Mouse (Mus musculus) cerebellum, adult 2 months (tissue): ENCODE data around the gene Ggt6. TPM values are rescaled to one million over a fixed set of nuclear protein-coding genes. Genes with fewer than 3 reads are reported as not detected.
A peak's percentile ranks its signal among the peaks of the same experiment; 100 is the strongest.
"Not testable (repeated sequence)": the region's sequence is repeated elsewhere in the genome, so short reads cannot be mapped to it uniquely, and the experiment has no call there.

Experiments used
- DNase-seq, 2 experiments: peaks; one replicate each; pipeline ENCODE4 v3.0.0; 2021
- H3K27ac ChIP-seq: fragments of 200-500 bp; 2 replicates; pipeline ENCODE4 v1.5.1; 2012; ENCODE audit warnings: low read length, control low read depth, inconsistent platforms; ENCODE audit not compliant: insufficient read depth
- H3K27me3 ChIP-seq: fragments of 200-500 bp; 2 replicates; pipeline ENCODE4 v1.6.1; 2012; ENCODE audit warnings: inconsistent platforms, mild to moderate bottlenecking, low read length, moderate library complexity; ENCODE audit not compliant: control insufficient read depth, insufficient read depth
- H3K4me1 ChIP-seq: fragments of 200-500 bp; 2 replicates; pipeline ENCODE4 v1.6.1; 2011; ENCODE audit warnings: low read length; ENCODE audit not compliant: control insufficient read depth, insufficient read depth
- H3K4me3 ChIP-seq: fragments of 200-500 bp; replicated peaks from 2 replicates; pipeline ENCODE3; 2011; ENCODE audit warnings: mild to moderate bottlenecking, low read depth, low read length, control low read depth; ENCODE audit not compliant: insufficient read depth
- CTCF ChIP-seq: fragments of 200-500 bp; IDR thresholded peaks from 2 replicates; pipeline ENCODE4 v1.5.1; 2011; ENCODE audit warnings: low read depth, mild to moderate bottlenecking, control low read depth, low read length, moderate library complexity, borderline replicate concordance; ENCODE audit not compliant: insufficient read depth
- POLR2A ChIP-seq: fragments of 200-500 bp; IDR thresholded peaks from 2 replicates; pipeline ENCODE4 v1.6.1; 2011; ENCODE audit warnings: low read length, control low read depth, borderline replicate concordance; ENCODE audit not compliant: insufficient read depth
- WGBS: fragments of 180-500 bp; shearing (Covaris S2); methylation state at CpG from one replicate; pipeline ENCODE4 v1.1.7; 2018; 5-methylcytosine and 5-hydroxymethylcytosine counted together
- polyA plus RNA-seq: library from polyadenylated mRNA; depleted of rRNA; stranded (reverse); fragments of >200 nt; gene quantifications from 2 replicates; pipeline ENCODE4 v1.2.3, GENCODE M21; 2012

The Ggt6 gene
- polyA plus RNA-seq, 1 experiment, result 0.15 TPM

DNA sequence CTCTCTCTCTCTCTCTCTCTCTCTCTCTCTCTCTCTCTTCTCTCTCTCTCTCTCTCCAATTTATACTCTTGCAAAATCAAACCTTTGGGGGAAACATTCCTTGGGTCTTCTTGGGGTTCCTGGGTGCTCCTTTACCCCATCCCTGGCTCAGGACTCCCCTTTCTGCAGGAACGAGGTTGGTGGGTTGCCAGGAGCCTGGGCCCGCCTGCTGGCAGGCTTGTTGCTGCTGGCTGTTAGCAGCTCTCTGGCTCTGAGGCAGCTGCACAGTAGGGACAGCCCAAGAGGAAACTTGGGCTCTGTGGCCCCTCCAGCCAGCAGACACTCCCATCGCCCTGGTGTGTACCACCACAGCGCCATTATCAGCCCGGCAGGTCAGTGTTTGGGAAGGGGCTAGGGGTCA lies 945 bp downstream of the Ggt6 start:
- 37% methylated on average over 5 of the region's 5 CpGs for WGBS
- H3K4me1 ChIP-seq, result no peaks in the 10 kb centered on the region
- no peak overlapping the region for H3K4me3 ChIP-seq
- H3K27ac ChIP-seq, result no peak overlapping the region
- no peak for TF ChIP-seq CTCF
- no peak for TF ChIP-seq POLR2A
- peak in 1 of 2 experiments; percentile 34 for DNase-seq
- no peaks in the 10 kb centered on the region for H3K27me3 ChIP-seq

DNA sequence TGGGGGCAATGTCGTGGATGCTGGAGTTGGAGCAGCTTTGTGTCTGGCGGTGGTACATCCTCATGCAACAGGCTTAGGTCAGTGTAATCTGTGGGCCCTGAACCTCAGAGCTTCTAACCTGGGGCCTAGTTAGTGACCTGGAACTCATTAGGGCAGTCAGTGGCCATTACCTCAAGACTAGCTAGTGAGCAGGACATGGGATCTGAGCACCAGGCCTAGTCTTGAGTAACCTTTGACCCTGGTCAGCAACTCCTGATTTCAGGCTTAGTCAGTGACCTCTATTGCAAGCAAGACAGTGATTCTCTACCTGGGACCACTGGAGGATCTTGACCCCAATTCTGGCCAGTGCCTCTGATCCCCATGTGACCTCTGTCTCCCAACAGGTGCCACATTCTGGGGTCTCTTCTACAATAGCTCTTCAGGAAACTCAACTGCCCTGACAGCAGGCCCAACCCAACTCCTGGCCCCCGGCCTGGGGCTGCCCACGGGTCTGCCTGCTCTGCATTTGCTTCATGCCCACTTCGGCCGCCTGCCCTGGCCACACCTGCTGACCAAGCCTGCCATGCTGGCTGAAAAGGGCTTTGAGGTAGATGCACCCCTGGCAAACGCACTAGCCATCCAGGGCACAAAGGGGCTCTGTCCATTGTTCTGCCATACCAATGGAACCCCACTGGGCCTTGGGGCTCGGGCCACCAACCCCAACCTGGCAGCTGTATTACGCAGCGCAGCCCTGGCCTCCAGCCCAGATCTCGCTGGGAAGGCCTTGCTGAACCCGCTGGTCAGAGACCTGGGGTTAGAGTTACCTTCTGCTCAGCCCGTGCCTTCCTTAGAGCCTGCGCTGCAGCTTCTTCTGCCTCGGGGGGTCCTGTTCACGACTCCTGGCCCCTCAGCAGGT lies 1.7 kb downstream of the Ggt6 start:
- no peak for TF ChIP-seq POLR2A
- TF ChIP-seq CTCF, result no peak
- H3K27me3 ChIP-seq, result no peaks in the 10 kb centered on the region
- no peak overlapping the region for H3K4me3 ChIP-seq
- H3K27ac ChIP-seq, result no peak overlapping the region
- peak in 1 of 2 experiments; percentile 33 for DNase-seq
- 27% methylated on average over 16 of the region's 16 CpGs for WGBS
- no peaks in the 10 kb centered on the region for H3K4me1 ChIP-seq

DNA sequence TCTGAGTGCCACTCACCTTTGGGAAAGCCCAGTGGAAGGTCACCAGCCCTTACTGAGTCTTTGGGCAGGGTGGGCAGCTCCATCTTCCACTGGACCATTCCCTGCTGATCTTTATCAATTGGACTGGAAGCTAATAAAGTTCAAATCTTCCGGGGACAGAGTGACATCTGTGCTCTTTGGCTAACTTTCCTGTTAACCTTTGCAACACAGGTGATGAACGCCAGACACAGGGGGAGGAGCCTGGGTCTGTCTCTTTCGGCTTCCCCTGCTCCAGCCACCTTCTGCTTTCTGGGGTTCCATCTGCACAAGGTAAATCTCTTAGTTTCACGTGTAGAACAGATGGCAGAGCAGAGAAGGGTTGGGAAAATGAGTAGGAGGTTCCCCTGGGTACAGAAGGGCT lies 3.1 kb downstream of the Ggt6 start:
- Histone ChIP-seq H3K4me3 (no peak overlapping the region), H3K4me1 (no peaks in the 10 kb centered on the region), H3K27me3 (no peaks in the 10 kb centered on the region), H3K27ac (no peak overlapping the region)
- WGBS, result 28% methylated on average over 4 of the region's 4 CpGs
- TF ChIP-seq POLR2A (no peak), CTCF (no peak)
- no peak for DNase-seq

DNA sequence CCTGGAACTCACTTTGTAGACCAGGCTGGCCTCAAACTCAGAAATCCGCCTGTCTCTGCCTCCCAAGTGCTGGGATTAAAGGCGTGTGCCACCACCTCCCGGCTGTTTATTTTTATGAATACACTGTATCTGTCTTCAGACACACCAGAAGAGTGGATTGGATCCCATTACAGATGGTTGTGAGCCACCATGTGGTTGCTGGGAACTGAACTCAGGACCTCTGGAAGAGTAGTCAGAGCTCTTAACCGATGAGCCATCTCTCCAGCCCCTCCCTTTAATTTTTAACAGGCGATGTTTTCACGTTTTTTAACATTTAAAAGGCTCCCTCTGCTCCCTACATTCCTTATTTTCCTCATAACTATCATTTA lies 5.3 kb downstream of the Ggt6 start:
- not testable (repeated sequence) for H3K27me3 ChIP-seq, H3K4me1 ChIP-seq, DNase-seq
- H3K27ac ChIP-seq, result peak overlapping the region; percentile 30; the same call in 1 of the 2 replicates
- H3K4me3 ChIP-seq, result peak overlapping the region; percentile 85
- WGBS, result 25% methylated on average over 6 of the region's 6 CpGs

DNA sequence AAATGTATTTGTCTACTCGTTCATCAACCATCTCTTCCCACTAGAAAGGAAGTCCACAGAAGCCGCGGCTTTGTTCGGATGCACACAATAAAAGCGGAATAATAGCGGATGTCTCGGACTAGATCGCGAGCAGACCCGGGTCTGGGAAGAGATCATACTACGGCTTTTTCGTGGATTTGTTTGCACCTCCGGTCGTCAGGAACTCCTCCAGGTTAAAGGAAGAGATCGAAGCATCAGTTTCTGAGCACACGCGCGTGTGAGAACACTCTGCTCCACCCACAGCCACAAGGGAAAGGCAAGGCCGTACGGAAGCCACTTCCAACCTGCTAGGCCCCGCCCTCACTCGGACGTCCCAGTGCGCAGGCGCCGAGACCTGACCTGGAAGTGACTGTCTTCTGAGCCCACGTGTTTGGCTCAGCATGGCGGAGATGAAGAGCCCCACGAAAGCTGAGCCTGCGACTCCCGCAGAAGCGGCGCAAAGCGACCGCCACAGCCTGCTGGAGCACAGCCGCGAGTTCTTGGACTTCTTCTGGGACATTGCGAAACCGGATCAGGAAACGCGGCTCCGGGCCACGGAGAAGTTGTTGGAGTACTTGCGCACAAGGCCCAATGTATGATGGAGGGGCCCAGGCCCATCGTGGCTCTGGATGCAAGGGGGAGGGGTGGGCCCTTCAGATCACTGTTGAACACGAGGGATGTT lies 5.8 kb downstream of the Ggt6 start, which contains the start of gene Mybbp1a:
TSS of gene Mybbp1a (plus strand) at position 391 of the 700 bp plus-strand sequence.
- under 1% methylated on average over 46 of the region's 46 CpGs for WGBS
- H3K4me3 ChIP-seq, result peak within 1 kb of the TSS; percentile 85
- no peaks in the 10 kb centered on the region for H3K27me3 ChIP-seq
- DNase-seq, result peak; percentile 98 to 99
- TF ChIP-seq CTCF, result no peak
- peak; percentile 98 for TF ChIP-seq POLR2A
- no peaks in the 10 kb centered on the region for H3K4me1 ChIP-seq
- H3K27ac ChIP-seq, result peak within 1 kb of the TSS; percentile 30; the same call in 1 of the 2 replicates

DNA sequence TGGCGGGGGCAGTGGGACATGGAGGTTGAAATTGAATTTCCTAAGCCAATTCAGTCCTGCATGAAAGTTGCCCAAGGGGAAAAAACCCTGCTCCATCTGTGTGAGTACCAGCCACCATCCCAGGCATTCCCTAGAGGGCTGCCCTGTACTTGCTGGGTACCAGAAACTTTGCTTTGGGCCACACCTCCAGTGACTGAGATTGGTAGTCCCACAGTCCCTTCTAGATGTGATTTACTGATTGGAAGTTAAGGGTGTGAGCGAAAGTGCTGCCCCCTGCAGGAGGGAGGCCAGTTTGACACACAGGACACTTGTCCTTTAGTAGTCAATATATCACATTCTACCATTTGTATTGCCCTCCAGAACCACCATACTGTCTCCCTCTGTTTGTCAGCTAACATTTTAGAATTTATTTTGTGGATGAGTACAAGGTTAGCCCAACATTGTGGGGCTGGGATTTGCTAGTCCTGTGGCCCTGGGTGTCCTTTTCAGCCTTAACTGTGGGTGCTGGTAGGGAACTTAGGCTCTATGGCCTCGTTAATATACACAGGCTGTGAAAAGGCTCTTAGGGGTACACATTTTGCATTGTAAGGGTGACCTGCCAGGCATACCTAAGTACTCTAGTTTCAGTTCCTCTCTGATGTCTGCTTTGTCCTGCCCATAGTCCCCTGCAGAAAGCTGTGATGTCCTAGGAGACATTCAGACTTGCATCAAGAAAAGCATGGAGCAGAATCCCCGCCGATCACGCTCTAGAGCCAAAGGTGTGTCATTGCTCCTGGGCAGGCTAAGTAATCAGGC lies 11.2 kb downstream of the Ggt6 start:
- no peak overlapping the region for H3K4me3 ChIP-seq
- 81% methylated on average over 6 of the region's 6 CpGs for WGBS
- H3K27me3 ChIP-seq, result no peaks in the 10 kb centered on the region
- DNase-seq, result no peak
- no peaks in the 10 kb centered on the region for H3K4me1 ChIP-seq
- no peak overlapping the region for H3K27ac ChIP-seq
- TF ChIP-seq POLR2A, result no peak
- peak; percentile 59; the same call in 1 of the 2 replicates for TF ChIP-seq CTCF

DNA sequence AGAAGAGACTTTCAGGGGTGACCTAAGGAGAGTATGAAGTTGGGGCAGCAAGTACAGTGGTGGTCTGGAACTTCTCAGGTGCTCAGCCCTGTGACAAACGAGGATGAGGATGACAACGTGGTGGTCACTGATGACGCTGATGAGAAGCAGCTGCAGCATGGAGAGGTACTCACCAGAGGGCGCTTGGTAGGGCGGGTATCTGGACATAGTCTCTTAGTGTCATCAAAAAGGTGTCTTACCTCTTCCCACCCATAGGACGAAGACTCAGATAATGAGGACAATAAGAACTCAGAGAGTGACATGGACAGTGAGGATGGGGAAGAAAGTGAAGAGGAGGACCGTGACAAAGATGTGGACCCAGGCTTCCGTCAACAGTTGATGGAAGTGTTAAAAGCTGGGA lies 12.1 kb downstream of the Ggt6 start:
- H3K27ac ChIP-seq, result no peak overlapping the region
- TF ChIP-seq CTCF, result no peak
- TF ChIP-seq POLR2A, result no peak
- no peaks in the 10 kb centered on the region for H3K27me3 ChIP-seq
- H3K4me1 ChIP-seq, result no peaks in the 10 kb centered on the region
- DNase-seq, result no peak
- H3K4me3 ChIP-seq, result no peak overlapping the region
- WGBS, result 74% methylated on average over 8 of the region's 8 CpGs
